Mouse (Mus musculus) heart, postnatal 0 days (tissue): ENCODE results near the gene Insyn1. TPM values are rescaled to one million over a fixed set of nuclear protein-coding genes. Genes with fewer than 3 reads are reported as not detected.

Experiments
- ATAC-seq: fragments of 200-750 bp; cut with Nextera tagmentation; 2 replicates; pipeline ENCODE4 v1.8.0; 2017; ENCODE audit warnings: low read depth, moderate number of reproducible peaks, moderate library complexity; ENCODE audit not compliant: insufficient read depth
- DNase-seq: peaks from one replicate; pipeline ENCODE4 v3.0.0-alpha.2; 2016; ENCODE audit warnings: low spot score
- H3K27ac ChIP-seq: fragments of 300-500 bp; sonication (generic); 2 replicates; pipeline ENCODE4 v1.5.1; 2014; ENCODE audit warnings: low read depth, mild to moderate bottlenecking
- H3K27me3 ChIP-seq: fragments of 300-500 bp; sonication (generic); 2 replicates; pipeline ENCODE4 v1.6.1; 2014; ENCODE audit warnings: low read length, mixed read lengths; ENCODE audit not compliant: control insufficient read depth, insufficient read depth
- H3K36me3 ChIP-seq: fragments of 300-500 bp; sonication (generic); replicated peaks from 2 replicates; pipeline ENCODE4 v1.6.1; 2014; ENCODE audit warnings: low read length, mixed read lengths; ENCODE audit not compliant: control insufficient read depth, insufficient read depth
- H3K4me1 ChIP-seq: fragments of 300-500 bp; sonication (generic); 2 replicates; pipeline ENCODE4 v1.6.1; 2014; ENCODE audit warnings: antibody characterized with exemption; ENCODE audit not compliant: control insufficient read depth, insufficient read depth
- H3K4me2 ChIP-seq: fragments of 300-500 bp; sonication (generic); 2 replicates; pipeline ENCODE4 v1.6.1; 2014; ENCODE audit warnings: low read depth, mild to moderate bottlenecking, low read length, moderate library complexity
- H3K4me3 ChIP-seq: fragments of 300-500 bp; sonication (generic); 2 replicates; pipeline ENCODE4 v1.5.1; 2014; ENCODE audit warnings: low read depth, low read length
- H3K9ac ChIP-seq: fragments of 300-500 bp; sonication (generic); replicated peaks from 2 replicates; pipeline ENCODE4 v1.6.1; 2014; ENCODE audit warnings: low read depth, low read length, mixed read lengths
- H3K9me3 ChIP-seq: fragments of 300-500 bp; sonication (generic); replicated peaks from 2 replicates; pipeline ENCODE4 v1.6.1; 2016; ENCODE audit warnings: low read length; ENCODE audit not compliant: control insufficient read depth
- CTCF ChIP-seq: IDR thresholded peaks from 2 replicates; pipeline ENCODE4 v1.5.1; 2016; ENCODE audit warnings: antibody characterized with exemption, control low read depth, low read depth
- EP300 ChIP-seq: IDR thresholded peaks from 2 replicates; pipeline ENCODE4 v1.6.1; 2016; ENCODE audit warnings: antibody characterized with exemption, low read depth
- WGBS: fragments of 180-500 bp; shearing (Covaris S2); extraction: QIAGEN DNeasy Blood & Tissue Kit; methylation state at CpG from one replicate; pipeline ENCODE4 v1.1.7; 2014; 5-methylcytosine and 5-hydroxymethylcytosine counted together
- polyA plus RNA-seq: library from polyadenylated mRNA; unstranded; fragments of >200 nt; fragmentation: Nextera tagmentation; extraction: Ambion mirVana; gene quantifications from 2 replicates; pipeline ENCODE4 v1.2.1, GENCODE M21; 2015
- total RNA-seq: library from RNA; depleted of rRNA; stranded (reverse); fragments of >200 nt; gene quantifications from 2 replicates; pipeline ENCODE4 v1.2.3, GENCODE M21; 2014; ENCODE audit warnings: low replicate concordance

Gene Insyn1
- total and polyA plus RNA-seq, 2 experiments from 2014 or later = 0.77 to 9.6 TPM

DNA sequence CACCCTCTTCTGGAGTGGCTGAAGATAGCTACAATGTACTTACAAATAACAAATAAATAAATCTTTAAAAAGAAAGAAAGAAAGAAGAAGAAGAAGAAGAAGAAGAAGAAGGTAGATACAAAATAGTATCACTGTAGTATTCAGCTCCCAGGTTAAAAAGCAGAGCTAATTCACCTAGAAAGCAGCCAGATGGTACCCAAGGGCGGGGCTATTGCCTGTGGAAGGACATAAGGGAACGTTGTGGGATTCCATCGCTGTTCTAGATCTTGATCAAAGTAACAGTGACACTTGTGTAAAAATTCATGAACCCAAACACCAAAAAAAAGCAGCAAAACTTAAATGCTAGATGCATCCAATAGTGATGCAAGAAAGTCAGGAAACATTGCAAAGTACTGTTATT is 31.6 kb downstream of the Insyn1 start:
- H3K4me1 ChIP-seq = peaks cover 22% of the 10 kb centered on the region
- H3K36me3 ChIP-seq = peaks cover 4% of the 10 kb centered on the region; the same call in 1 of the 2 replicates
- no peak overlapping the region for H3K27ac ChIP-seq
- DNase-seq (no peak), ATAC-seq (no peak)
- 81% methylated on average over 3 of the region's 3 CpGs for WGBS
- H3K9ac ChIP-seq = no peak overlapping the region
- no peaks in the 10 kb centered on the region for H3K27me3 ChIP-seq
- TF ChIP-seq CTCF (no peak), EP300 (no peak)
- no peaks in the 10 kb centered on the region for H3K9me3 ChIP-seq
- no peak overlapping the region for H3K4me3 ChIP-seq
- H3K4me2 ChIP-seq = no peak overlapping the region

DNA sequence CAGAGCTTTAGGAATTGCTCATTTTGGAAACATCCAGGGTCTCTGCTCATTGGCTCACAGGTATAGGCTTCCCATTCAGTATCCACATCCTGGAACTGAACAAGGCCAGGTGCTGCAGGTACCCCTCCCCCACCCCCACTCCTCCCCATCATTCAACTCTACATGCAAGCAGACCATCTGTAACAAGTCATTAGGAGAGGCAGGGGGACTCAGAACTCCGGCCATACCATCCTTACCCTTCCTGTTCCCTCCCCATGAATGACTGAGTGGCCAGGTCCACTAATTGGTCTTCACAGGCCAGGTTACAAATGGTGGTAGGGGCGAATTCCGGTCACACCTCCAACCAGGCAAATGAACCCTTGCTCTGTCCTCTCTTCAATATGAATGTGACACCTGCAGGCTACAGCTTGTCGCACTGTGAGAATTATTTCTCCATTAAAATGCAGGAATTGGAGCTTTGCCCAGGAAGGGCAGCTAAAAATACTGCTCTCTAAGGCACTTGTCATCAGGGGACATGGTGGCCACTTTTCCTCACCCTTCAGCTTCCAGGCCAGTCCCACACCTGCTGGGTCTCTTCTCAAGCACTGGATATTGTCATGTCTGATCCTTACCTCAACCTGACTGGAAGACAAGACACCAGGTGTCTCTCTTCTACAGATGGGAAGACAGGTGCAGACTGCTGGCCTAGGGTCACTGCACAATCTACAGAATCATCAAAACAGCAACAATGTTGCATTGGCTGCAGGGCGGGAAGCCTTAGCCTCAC is 32.6 kb downstream of the Insyn1 start:
- H3K9ac ChIP-seq = no peak overlapping the region
- TF ChIP-seq CTCF (no peak), EP300 (no peak)
- H3K4me1 ChIP-seq = peaks cover 22% of the 10 kb centered on the region
- ATAC-seq = peak; percentile 65
- H3K27ac ChIP-seq = peak overlapping the region; percentile 58
- no peak overlapping the region for H3K4me2 ChIP-seq
- H3K4me3 ChIP-seq = no peak overlapping the region
- H3K27me3 ChIP-seq = no peaks in the 10 kb centered on the region
- peaks cover 14% of the 10 kb centered on the region for H3K36me3 ChIP-seq
- DNase-seq = peak; percentile 67
- WGBS = 51% methylated on average over 5 of the region's 5 CpGs
- H3K9me3 ChIP-seq = no peaks in the 10 kb centered on the region

DNA sequence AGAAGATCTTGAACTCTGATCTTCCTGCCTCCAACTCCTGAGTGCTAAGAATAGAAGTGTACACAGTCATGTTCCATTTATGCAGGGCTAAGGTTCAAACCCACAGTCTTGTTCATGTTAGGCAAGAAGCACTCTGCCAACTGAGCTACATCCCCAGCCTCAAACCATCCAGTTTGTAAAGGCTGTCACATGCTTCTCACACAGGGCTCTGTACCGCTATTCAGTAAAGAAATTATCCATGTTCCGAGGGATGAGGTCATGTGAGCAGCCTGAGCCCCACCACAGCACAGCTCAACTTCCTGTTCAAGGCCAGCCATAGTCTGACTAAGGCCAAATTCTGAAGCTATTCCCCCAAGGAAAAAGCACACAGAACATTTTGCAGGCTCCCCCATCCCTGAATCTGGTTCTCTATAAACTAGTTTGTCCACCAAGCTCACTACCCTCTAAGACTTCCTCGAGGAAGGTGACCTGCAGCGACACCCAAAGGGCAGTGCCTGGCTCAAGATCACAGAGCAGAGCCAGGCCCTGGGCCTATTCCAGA is 33.5 kb downstream of the Insyn1 start:
- Histone ChIP-seq H3K27ac (peak overlapping the region; percentile 58), H3K4me2 (no peak overlapping the region), H3K4me1 (peaks cover 22% of the 10 kb centered on the region), H3K27me3 (no peaks in the 10 kb centered on the region), H3K9me3 (no peaks in the 10 kb centered on the region), H3K4me3 (no peak overlapping the region), H3K36me3 (peaks cover 23% of the 10 kb centered on the region), H3K9ac (no peak overlapping the region)
- ATAC-seq (peak; percentile 30; the same call in 1 of the 2 replicates), DNase-seq (peak; percentile 50)
- WGBS = 36% methylated on average over 4 of the region's 4 CpGs
- TF ChIP-seq CTCF (peak; percentile 10; the same call in 1 of the 2 replicates), EP300 (no peak)

DNA sequence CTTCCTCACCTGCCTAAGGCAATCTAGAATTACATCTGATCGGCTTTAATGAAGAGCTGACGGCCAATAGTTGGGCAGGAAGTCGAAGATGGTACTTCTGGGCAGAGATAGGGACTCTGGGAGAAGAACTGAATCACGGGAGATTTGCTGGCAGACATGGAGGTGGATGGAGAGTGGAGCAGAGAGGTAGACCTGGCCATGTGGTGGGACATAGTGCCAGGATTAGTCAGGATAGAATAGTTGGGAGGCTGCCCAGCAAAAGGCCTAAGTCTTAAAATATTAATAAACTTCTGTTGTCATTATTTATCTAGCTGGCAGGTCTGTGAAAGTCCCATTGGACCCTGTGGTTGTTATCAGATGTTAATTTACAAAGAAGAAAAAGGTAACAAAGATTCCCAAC is 36.7 kb downstream of the Insyn1 start:
- H3K36me3 ChIP-seq = peaks cover 37% of the 10 kb centered on the region
- 83% methylated on average over 4 of the region's 4 CpGs for WGBS
- DNase-seq = no peak

DNA sequence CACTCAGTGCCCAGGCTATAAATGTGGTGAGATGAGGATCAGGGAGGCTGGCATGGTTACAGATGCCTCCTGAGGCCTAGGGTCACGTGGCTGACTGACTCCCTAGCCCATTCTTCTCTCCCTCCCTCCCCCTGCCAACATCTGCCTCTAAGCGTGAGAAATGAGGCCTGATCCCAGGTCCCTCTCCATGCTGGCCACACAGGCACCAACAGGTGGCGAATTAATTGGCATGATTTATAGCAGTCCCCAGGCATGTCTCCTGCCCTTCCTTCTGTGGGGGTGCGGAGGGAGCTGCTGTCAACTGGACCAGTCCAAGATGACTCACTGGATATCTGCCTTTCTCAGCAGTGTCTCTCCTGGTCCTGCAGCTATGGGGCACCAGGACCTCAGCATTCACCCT is 39.4 kb downstream of the Insyn1 start:
- Histone ChIP-seq H3K9ac (no peak overlapping the region), H3K4me3 (no peak overlapping the region), H3K27ac (no peak overlapping the region), H3K27me3 (no peaks in the 10 kb centered on the region), H3K36me3 (peaks cover 37% of the 10 kb centered on the region), H3K4me2 (no peak overlapping the region), H3K4me1 (no peaks in the 10 kb centered on the region), H3K9me3 (no peaks in the 10 kb centered on the region)
- TF ChIP-seq CTCF = no peak
- ATAC-seq (no peak), DNase-seq (no peak)
- 87% methylated on average over 4 of the region's 4 CpGs for WGBS

More for the DNA sequence above, 36.7 kb downstream of the Insyn1 start:
- H3K4me1 ChIP-seq = peaks cover 19% of the 10 kb centered on the region
- no peak overlapping the region for H3K27ac ChIP-seq
- TF ChIP-seq EP300 (no peak), CTCF (no peak)
- ATAC-seq = no peak
- no peak overlapping the region for H3K9ac ChIP-seq
- H3K27me3 ChIP-seq = no peaks in the 10 kb centered on the region
- H3K9me3 ChIP-seq = no peaks in the 10 kb centered on the region
- no peak overlapping the region for H3K4me2 ChIP-seq
- H3K4me3 ChIP-seq = no peak overlapping the region
